Mouse (Mus musculus) heart, embryonic 13.5 days (tissue): ENCODE measurements around the gene Tmcc1. TPM values are rescaled to one million over a fixed set of nuclear protein-coding genes. Genes with fewer than 3 reads are reported as not detected.
A peak's percentile ranks its signal among the peaks of the same experiment; 100 is the strongest.

Source experiments
- ATAC-seq: fragments of 200-750 bp; cut with Nextera tagmentation; 2 replicates; pipeline ENCODE4 v1.8.0; 2017; ENCODE audit warnings: moderate TSS enrichment; ENCODE audit not compliant: insufficient number of reproducible peaks, low FRiP score, low TSS enrichment; ENCODE audit errors: extremely low read depth
- H3K27ac ChIP-seq: fragments of 300-500 bp; sonication (generic); replicated peaks from 2 replicates; pipeline ENCODE4 v1.5.1; 2015; ENCODE audit warnings: moderate library complexity, mild to moderate bottlenecking, inconsistent platforms
- H3K27me3 ChIP-seq: fragments of 300-500 bp; sonication (generic); replicated peaks from 2 replicates; pipeline ENCODE4 v1.6.1; 2015; ENCODE audit warnings: mild to moderate bottlenecking, inconsistent platforms
- H3K36me3 ChIP-seq: fragments of 300-500 bp; sonication (generic); 2 replicates; pipeline ENCODE4 v1.6.1; 2015; ENCODE audit warnings: mild to moderate bottlenecking, inconsistent platforms
- H3K4me1 ChIP-seq: fragments of 300-500 bp; sonication (generic); 2 replicates; pipeline ENCODE4 v1.6.1; 2015; ENCODE audit warnings: inconsistent platforms
- H3K4me2 ChIP-seq: fragments of 300-500 bp; sonication (generic); 2 replicates; pipeline ENCODE4 v1.6.1; 2015; ENCODE audit warnings: inconsistent platforms, mild to moderate bottlenecking, moderate library complexity
- H3K4me3 ChIP-seq: fragments of 300-500 bp; sonication (generic); 2 replicates; pipeline ENCODE4 v1.5.1; 2015; ENCODE audit warnings: moderate library complexity, mild to moderate bottlenecking, inconsistent platforms
- H3K9ac ChIP-seq: fragments of 300-500 bp; sonication (generic); 2 replicates; pipeline ENCODE4 v1.6.1; 2015; ENCODE audit warnings: inconsistent platforms, mild to moderate bottlenecking, moderate library complexity
- H3K9me3 ChIP-seq: fragments of 300-500 bp; sonication (generic); 2 replicates; pipeline ENCODE4 v1.6.1; 2016; ENCODE audit warnings: inconsistent platforms
- WGBS: fragments of 180-500 bp; shearing (Covaris S2); methylation state at CpG from one replicate; pipeline ENCODE4 v1.1.7; 2015; ENCODE audit warnings: mixed read lengths; 5-methylcytosine and 5-hydroxymethylcytosine counted together
- polyA plus RNA-seq: library from polyadenylated mRNA; unstranded; fragments of >200 nt; fragmentation: Nextera tagmentation; extraction: Ambion mirVana; gene quantifications from 2 replicates; pipeline ENCODE4 v1.2.1, GENCODE M21; 2015

The Tmcc1 gene
- polyA plus RNA-seq, 1 experiment from 2014 or later: 10.5 TPM

GRCm38 (mm10) chr6:116047896-116048295 is 145.4 kb downstream of the Tmcc1 start:
- Histone ChIP-seq H3K9me3 (peaks cover under 1% of the 10 kb centered on the region; the same call in 1 of the 2 replicates), H3K4me1 (peaks cover 54% of the 10 kb centered on the region), H3K9ac (peak overlapping the region; percentile 28; the same call in 1 of the 2 replicates), H3K36me3 (peaks cover 8% of the 10 kb centered on the region), H3K27me3 (no peaks in the 10 kb centered on the region), H3K4me3 (no peak overlapping the region), H3K4me2 (no peak overlapping the region), H3K27ac (peak overlapping the region; percentile 34)
- no peak for ATAC-seq
- WGBS: 6% methylated on average over 1 of the region's 1 CpGs

GRCm38 (mm10) chr6:116047366-116047765 is 145.9 kb downstream of the Tmcc1 start:
- no peak for ATAC-seq

DNA sequence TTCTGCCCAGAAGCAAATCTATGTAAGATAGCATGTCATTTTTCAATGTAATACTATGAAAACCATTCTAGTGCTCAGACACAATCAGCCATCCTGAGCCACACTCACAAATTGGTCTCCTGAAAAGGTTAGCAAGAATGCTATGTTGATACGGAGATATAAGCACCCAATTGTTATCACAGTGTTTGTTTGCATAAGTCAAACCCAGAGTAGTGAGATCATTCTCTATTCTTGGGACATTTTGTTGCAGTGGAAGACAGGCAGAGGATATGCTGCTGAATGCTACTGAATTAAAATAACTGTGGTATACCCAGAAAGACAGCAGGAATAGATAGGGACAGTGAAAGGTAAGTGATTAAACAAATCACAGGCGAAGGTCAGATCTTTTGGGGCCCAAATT is 149.2 kb downstream of the Tmcc1 start:
- Histone ChIP-seq H3K4me2 (peak overlapping the region; percentile 16), H3K27ac (peak overlapping the region; percentile 75), H3K9me3 (peaks cover 3% of the 10 kb centered on the region), H3K36me3 (peaks cover 22% of the 10 kb centered on the region), H3K4me1 (peaks cover 59% of the 10 kb centered on the region), H3K4me3 (no peak overlapping the region), H3K9ac (peak overlapping the region; percentile 50; the same call in 1 of the 2 replicates), H3K27me3 (no peaks in the 10 kb centered on the region)
- WGBS: 38% methylated on average over 2 of the region's 2 CpGs
- no peak for ATAC-seq

More at GRCm38 (mm10) chr6:116047366-116047765, 145.9 kb downstream of the Tmcc1 start:
- H3K9ac ChIP-seq: no peak overlapping the region
- no peak overlapping the region for H3K4me3 ChIP-seq
- H3K27ac ChIP-seq: peak overlapping the region; percentile 34
- H3K4me1 ChIP-seq: peaks cover 51% of the 10 kb centered on the region
- H3K36me3 ChIP-seq: peaks cover 13% of the 10 kb centered on the region
- no peak overlapping the region for H3K4me2 ChIP-seq
- no peaks in the 10 kb centered on the region for H3K27me3 ChIP-seq
- peaks cover 3% of the 10 kb centered on the region for H3K9me3 ChIP-seq
- 22% methylated on average over 3 of the region's 3 CpGs for WGBS

- peaks cover 38% of the 10 kb centered on the region for H3K4me1 ChIP-seq
- no peak overlapping the region for H3K9ac ChIP-seq
- no peak for ATAC-seq
- H3K9me3 ChIP-seq: peaks cover 3% of the 10 kb centered on the region
- no peak overlapping the region for H3K4me2 ChIP-seq
- no peak overlapping the region for H3K4me3 ChIP-seq
- H3K36me3 ChIP-seq: peaks cover 18% of the 10 kb centered on the region
- 42% methylated on average over 2 of the region's 2 CpGs for WGBS
- no peaks in the 10 kb centered on the region for H3K27me3 ChIP-seq
- H3K27ac ChIP-seq: no peak overlapping the region
Measured at GRCm38 (mm10) chr6:116038222-116038621, 155.1 kb downstream of the Tmcc1 start.

DNA sequence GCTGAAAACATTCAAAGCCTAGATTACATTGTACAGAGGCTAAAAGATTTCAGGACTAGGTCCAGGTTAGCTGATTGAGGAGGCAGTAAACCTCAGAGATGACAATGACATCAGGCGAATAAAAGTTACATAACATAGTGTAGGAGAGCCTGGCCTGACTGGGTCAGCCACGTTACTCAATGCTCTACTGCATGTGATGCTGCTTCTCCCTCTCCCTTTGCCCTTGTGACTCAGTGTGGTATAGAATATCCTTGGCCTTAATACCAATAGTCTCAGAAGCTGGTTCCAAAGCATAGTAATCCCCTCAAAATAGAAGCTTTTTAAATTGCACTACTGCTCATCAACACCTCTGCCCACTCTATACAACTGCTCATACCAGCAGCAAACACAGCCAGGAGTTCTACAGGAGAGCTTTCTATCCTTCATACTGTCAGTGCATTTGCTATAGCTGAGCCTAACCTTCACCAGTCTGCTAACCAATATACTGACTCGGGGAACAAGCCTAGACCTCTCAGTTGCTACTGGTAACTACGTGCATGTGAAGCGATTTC is 155.9 kb downstream of the Tmcc1 start:
- no peaks in the 10 kb centered on the region for H3K27me3 ChIP-seq
- WGBS: 83% methylated on average over 5 of the region's 5 CpGs
- no peaks in the 10 kb centered on the region for H3K9me3 ChIP-seq
- peaks cover 16% of the 10 kb centered on the region for H3K36me3 ChIP-seq
- no peak overlapping the region for H3K4me2 ChIP-seq
- H3K9ac ChIP-seq: no peak overlapping the region
- no peak for ATAC-seq
- H3K4me1 ChIP-seq: peaks cover 36% of the 10 kb centered on the region
- H3K27ac ChIP-seq: no peak overlapping the region; the same call in 1 of the 2 replicates
- no peak overlapping the region for H3K4me3 ChIP-seq

- H3K4me1 ChIP-seq: peaks cover 32% of the 10 kb centered on the region
- WGBS: 84% methylated on average over 2 of the region's 2 CpGs
- H3K27ac ChIP-seq: no peak overlapping the region
- no peak overlapping the region for H3K9ac ChIP-seq
- H3K36me3 ChIP-seq: peaks cover 11% of the 10 kb centered on the region
- H3K27me3 ChIP-seq: no peaks in the 10 kb centered on the region
- no peaks in the 10 kb centered on the region for H3K9me3 ChIP-seq
- no peak overlapping the region for H3K4me3 ChIP-seq
- H3K4me2 ChIP-seq: no peak overlapping the region
- ATAC-seq: no peak
Measured at GRCm38 (mm10) chr6:116036555-116036954, 156.7 kb downstream of the Tmcc1 start.

DNA sequence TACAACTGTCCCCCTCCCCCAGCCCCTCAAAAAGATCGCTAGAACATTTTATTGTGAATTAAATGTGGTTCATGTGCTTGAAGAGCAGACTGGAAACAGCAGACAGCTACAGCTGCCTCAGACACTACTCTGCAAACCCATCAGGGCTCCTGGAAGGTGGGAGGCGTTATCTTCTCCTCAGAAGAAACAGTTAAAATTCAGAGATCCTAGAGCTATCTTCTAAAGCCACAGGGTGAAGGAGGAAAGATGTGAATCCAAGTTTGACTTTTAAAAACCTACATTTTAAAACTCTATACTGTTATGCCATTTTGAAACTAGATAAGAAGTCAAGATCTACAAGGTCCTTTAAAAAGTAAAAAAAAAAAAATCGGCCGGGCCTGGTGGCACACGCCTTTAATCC is 162.2 kb downstream of the Tmcc1 start:
- Histone ChIP-seq H3K4me1 (no peaks in the 10 kb centered on the region), H3K4me2 (no peak overlapping the region), H3K27ac (no peak overlapping the region), H3K27me3 (no peaks in the 10 kb centered on the region), H3K36me3 (peaks cover 15% of the 10 kb centered on the region), H3K9ac (no peak overlapping the region), H3K9me3 (no peaks in the 10 kb centered on the region), H3K4me3 (no peak overlapping the region)
- 84% methylated on average over 5 of the region's 5 CpGs for WGBS
- ATAC-seq: no peak

DNA sequence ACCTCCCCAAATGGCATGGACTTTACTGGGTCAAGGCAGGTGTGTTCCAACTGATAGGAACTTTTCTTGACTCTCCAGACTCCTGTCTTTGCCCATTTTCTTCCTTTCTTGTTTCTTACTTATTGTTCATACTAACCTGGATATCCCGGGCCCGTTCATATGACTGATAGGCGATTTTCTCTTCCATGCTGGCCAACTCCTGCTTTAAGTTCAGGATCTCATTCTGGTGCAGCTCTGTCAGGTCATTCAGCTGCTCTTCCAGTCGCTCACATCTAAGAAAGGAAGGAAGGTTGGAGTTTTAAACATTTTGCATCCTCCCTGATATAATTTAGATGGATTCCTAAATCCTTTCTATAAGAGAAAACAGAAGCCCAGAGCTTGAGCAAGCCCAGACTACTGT is 168.6 kb downstream of the Tmcc1 start:
- Histone ChIP-seq H3K4me3 (no peak overlapping the region), H3K4me1 (no peaks in the 10 kb centered on the region), H3K4me2 (no peak overlapping the region), H3K27me3 (no peaks in the 10 kb centered on the region), H3K9ac (no peak overlapping the region), H3K27ac (no peak overlapping the region), H3K9me3 (peaks cover 9% of the 10 kb centered on the region), H3K36me3 (peaks cover 53% of the 10 kb centered on the region)
- 81% methylated on average over 4 of the region's 4 CpGs for WGBS
- no peak for ATAC-seq

- Histone ChIP-seq H3K27ac (no peak overlapping the region), H3K4me1 (no peaks in the 10 kb centered on the region), H3K9me3 (peaks cover 9% of the 10 kb centered on the region), H3K27me3 (no peaks in the 10 kb centered on the region), H3K9ac (no peak overlapping the region), H3K36me3 (peaks cover 49% of the 10 kb centered on the region), H3K4me3 (no peak overlapping the region), H3K4me2 (no peak overlapping the region)
- WGBS: 76% methylated on average over 9 of the region's 9 CpGs
- ATAC-seq: no peak
Measured at GRCm38 (mm10) chr6:116021961-116022485, 171.3 kb downstream of the Tmcc1 start.

- Histone ChIP-seq H3K27ac (no peak overlapping the region), H3K36me3 (peaks cover 15% of the 10 kb centered on the region), H3K9ac (no peak overlapping the region), H3K9me3 (no peaks in the 10 kb centered on the region), H3K4me1 (peaks cover 3% of the 10 kb centered on the region; the same call in 1 of the 2 replicates), H3K4me2 (no peak overlapping the region), H3K4me3 (no peak overlapping the region), H3K27me3 (no peaks in the 10 kb centered on the region)
- ATAC-seq: no peak
- 95% methylated on average over 3 of the region's 3 CpGs for WGBS
Measured at GRCm38 (mm10) chr6:116015902-116016301, 177.4 kb downstream of the Tmcc1 start.

DNA sequence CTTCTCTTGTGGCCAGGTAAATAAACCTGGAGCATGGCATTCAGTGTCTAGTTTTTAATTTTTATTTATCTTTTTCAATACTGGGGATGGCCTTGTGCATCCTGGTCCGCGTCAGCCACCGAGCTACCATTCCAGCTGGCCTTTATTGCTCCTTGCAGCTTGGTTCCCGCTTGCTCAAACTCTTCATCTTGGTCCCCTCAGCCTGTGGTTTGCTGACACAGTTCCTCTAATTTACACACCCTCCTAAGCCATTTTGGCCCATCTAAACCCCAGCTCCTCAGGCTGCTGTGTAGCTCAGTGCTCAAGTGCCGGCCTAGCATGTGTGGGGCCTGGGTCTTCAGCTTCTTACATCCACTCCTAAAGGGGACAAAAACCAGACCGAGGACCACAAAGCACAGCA is 179.2 kb downstream of the Tmcc1 start:
- Histone ChIP-seq H3K9ac (no peak overlapping the region), H3K9me3 (no peaks in the 10 kb centered on the region), H3K4me3 (no peak overlapping the region), H3K27ac (no peak overlapping the region), H3K27me3 (no peaks in the 10 kb centered on the region), H3K4me2 (no peak overlapping the region), H3K4me1 (peaks cover 5% of the 10 kb centered on the region; the same call in 1 of the 2 replicates), H3K36me3 (no peaks in the 10 kb centered on the region; the same call in 1 of the 2 replicates)
- WGBS: 80% methylated on average over 6 of the region's 6 CpGs
- no peak for ATAC-seq

DNA sequence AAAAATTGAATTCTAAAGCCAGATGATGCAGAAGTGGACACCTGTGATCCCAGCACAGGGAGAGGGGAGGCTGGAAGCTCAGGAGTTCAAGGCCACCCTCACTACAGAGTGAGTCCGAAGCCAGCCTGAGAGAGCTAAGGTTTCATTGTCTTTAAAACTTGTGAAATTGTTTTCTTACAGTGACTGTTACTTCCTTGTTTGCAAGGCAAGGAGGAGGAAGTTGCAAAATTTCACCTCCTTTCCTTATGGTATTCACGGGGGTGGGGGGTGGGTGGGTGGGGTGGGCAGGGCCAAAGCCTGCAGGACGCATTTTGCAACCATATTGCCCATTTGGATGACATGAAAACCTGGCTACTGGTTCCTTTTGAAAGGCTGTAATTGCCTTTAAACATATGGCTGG is 179.6 kb downstream of the Tmcc1 start:
- Histone ChIP-seq H3K4me1 (peaks cover 5% of the 10 kb centered on the region; the same call in 1 of the 2 replicates), H3K36me3 (no peaks in the 10 kb centered on the region), H3K9me3 (no peaks in the 10 kb centered on the region), H3K4me2 (no peak overlapping the region), H3K27me3 (no peaks in the 10 kb centered on the region), H3K4me3 (no peak overlapping the region), H3K27ac (no peak overlapping the region), H3K9ac (no peak overlapping the region)
- no peak for ATAC-seq
- 58% methylated on average over 3 of the region's 3 CpGs for WGBS
